Mouse (Mus musculus) left cerebral cortex, postnatal 14 days (tissue): ENCODE results near the gene Zc3h4. TPM values are rescaled to one million over a fixed set of nuclear protein-coding genes. Genes with fewer than 3 reads are reported as not detected.

Experiments
- DNase-seq, 2 experiments: peaks; one replicate each; pipeline ENCODE4 v3.0.0; 2021 to 2022; ENCODE audit warnings: low spot score in 2 of 2, mixed read lengths in 1 of 2
- intact Hi-C: fragments of 180-260 bp; cut with DNase I; formaldehyde crosslinking; loops from one replicate; pipeline ENCODE4 v1.15.1; 2025
- total RNA-seq, 2 experiments: library from RNA; stranded (reverse); gene quantifications; 2 replicates each; pipeline ENCODE4 v1.2.3; 2021

Gene Zc3h4
- total RNA-seq, 2 experiments from 2014 or later, result 55.1 to 55.7 TPM

DNA sequence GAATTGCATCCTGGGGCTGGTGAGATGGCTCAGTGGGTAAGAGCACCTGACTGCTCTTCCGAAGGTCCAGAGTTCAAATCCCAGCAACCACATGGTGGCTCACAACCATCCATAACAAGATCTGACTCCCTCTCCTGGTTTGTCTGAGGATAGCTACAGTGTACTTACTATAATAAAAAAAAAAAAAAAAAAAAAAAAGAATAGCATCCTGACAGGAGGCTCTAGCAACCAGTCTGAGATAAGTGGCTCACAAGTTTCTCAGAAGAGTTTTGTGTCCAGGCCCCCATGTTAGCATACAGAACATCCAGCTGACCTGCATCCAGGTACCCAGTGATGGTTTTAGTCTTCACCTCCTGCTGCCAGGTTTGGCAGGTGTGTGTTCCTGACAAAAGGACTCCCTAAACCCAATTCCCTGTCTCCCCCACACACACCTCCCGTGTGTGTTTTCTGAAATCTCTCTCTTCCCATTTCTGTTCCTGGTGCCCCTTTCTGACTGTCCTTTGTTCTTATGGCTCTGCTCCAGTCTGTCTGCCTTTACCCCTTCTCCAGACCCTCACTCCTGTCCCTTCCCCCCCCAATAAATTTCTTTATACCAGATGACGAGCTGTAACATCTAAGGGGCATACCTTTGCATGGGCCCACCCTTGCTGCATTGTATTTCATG is 2.2 kb upstream of the Zc3h4 start:
- intact Hi-C loops, result no loop called here
- DNase-seq, result no peak

DNA sequence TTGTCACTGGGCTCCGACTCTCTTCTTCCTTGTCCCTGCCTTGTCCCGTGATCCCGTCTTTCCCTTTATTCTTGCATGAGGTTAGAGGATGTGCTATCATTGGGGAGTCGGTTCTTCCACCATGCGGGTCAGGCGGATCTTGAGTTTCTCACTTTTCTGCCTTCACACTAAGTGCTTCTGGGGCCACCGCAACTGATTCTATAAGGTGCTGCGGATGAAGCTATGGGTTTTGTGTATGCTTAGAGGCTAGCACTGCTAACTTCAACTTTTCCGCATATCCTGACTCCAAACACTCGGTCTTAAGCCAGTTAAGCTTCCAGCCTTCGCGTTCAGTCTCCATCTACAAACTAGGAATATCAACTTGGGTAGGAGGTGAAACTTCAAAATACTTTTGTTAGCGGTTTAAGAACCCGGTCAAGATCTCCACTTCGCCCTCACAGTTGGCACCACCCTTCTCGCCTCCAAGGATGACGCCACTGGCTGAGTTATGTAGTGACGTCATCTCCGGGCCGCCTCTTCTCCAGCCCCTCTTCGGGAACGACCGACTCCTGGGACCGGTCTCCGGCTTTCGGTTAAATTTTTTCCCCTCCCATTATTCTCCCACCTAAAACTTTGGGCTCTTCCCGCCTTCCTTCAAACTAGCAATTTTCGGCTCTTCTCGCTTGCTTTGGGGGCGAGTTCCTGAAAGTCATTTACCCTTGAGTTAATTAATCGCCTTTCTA is 1.5 kb upstream of the Zc3h4 start:
- intact Hi-C loops, result no loop called here
- peak; percentile 87 to 91 for DNase-seq

DNA sequence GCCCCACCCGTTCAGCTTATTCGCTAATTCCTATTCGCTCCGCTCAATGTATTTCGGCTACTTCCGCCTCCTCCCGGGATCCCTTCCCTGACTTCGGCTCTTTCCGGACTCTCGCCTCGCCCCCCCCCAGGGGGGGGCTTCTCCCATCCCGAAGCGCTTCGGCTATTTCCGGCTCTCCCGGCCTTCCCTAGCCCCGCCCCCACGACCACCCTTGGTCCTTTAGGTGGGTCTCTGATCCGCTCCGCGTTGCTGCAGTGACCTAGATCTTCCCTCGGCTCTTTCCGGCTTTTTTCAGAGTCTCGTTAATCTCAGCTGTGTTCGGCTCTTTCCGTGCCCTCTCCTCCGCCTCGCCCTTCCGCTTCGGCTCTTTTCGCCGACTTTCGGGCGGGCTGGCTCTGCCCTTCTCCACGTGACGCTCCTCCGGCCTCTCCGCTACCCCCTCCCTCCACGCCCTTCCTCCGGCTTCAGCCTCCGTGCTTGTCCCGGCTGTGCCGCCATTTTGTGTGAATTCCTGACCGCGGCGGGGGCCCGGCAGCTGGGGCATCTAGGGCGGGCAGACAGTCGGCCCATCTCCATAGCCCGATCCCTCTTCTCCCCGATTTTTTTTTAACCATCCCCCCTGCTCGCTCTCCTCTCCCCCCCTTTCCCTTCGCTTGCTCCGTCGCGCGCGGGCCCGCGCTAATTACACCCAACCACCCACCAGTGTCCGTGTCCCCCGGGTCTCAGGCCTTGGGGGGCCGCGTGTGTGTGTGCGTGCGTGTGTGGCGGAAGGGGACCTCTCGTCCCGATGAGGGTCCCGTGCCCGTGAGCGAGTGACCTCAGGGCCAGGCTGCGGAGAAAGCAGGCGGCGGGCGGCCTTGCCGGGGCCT is 656 bp upstream of the Zc3h4 start:
- intact Hi-C loops, result loop anchor here (2.0 to 5.0 kb wide), 2 partner anchors 215 to 417 kb away; partner anchors contain the start of genes Arhgap35, Fkrp and Strn4
- peak; percentile 98 to 100 for DNase-seq

GRCm38 (mm10) chr7:16401991-16402431 is 1.3 kb downstream of the Zc3h4 start:
- intact Hi-C loops, result loop anchor here (2.0 to 5.0 kb wide), 2 partner anchors 213 to 415 kb away; partner anchors contain the start of genes Arhgap35, Fkrp and Strn4
- DNase-seq, result peak in 1 of 2 experiments; percentile 19

DNA sequence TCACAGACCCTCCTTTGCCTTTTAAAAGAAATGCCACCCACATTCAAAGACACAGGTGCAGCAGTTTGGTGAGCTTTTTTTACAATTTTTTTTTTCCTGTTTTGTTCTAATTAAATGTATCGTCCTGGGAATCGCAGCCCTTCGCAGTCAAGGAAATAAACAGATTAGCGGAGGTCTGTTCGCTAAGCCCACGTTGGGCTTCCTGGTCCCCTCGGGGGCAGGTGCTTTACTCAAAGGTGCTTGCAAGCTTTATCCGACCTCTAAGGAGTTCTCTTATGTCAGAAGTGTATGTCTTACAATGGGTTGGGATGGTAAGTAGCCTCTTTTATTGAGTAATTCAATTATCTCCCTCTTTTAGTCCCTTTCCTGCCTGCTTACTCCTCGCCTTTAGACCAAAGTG is 1.7 kb downstream of the Zc3h4 start:
- DNase-seq, result no peak
- intact Hi-C loops, result loop anchor here (5.0 kb wide), 1 partner anchor 415 kb away; the partner anchor contains the start of genes Fkrp and Strn4

- no peak for DNase-seq
Observed at GRCm38 (mm10) chr7:16402968-16403948, 2.5 kb downstream of the Zc3h4 start.

DNA sequence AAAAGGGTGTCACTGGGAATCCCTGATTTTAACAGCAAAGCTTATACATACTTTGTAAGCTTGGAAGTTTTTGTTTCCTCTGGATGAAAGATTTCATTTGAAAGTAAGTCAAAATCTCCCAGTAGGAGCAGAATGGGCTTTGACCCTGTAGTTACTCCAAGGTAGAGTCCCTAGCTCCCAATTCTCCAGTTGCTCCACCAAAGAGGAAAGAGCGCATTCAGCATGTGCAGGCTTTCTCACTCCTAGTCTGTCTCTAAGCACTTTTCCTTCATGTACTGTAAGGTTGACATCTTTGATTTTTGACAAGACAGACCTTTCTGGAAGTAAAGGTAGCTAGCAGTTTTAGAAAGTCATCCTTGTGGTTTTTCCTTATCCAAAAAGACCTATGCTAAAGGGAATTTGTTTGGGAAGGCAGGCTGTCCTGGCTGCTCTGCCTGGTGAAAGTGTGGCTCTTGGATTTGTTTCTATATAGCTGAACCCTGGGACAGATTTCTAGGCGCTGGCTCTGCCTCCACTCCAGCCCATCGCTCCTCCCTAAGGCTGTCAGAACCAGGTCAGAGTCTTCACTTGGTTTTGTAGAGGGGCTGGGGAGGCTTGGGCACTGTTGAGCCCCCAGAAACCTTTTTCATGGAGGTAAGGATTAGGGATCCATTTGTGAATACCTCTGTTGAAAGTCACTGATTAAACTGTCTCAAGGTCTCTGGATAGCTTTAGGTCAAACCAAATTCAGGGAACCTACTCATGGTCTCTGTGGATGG is 3.8 kb downstream of the Zc3h4 start:
- no peak for DNase-seq
- intact Hi-C loops, result loop anchor here (5.0 kb wide), 1 partner anchor 413 kb away; the partner anchor contains the start of genes Fkrp and Strn4

More at GRCm38 (mm10) chr7:16402968-16403948, 2.5 kb downstream of the Zc3h4 start:
- intact Hi-C loops, result loop anchor here (5.0 kb wide), 1 partner anchor 414 kb away; the partner anchor contains the start of genes Fkrp and Strn4

GRCm38 (mm10) chr7:16405073-16405455 is 4.4 kb downstream of the Zc3h4 start:
- intact Hi-C loops, result no loop called here
- DNase-seq, result no peak

- peak; percentile 26 to 72 for DNase-seq
- intact Hi-C loops, result no loop called here
Observed at GRCm38 (mm10) chr7:16405516-16406351, 5.0 kb downstream of the Zc3h4 start.

DNA sequence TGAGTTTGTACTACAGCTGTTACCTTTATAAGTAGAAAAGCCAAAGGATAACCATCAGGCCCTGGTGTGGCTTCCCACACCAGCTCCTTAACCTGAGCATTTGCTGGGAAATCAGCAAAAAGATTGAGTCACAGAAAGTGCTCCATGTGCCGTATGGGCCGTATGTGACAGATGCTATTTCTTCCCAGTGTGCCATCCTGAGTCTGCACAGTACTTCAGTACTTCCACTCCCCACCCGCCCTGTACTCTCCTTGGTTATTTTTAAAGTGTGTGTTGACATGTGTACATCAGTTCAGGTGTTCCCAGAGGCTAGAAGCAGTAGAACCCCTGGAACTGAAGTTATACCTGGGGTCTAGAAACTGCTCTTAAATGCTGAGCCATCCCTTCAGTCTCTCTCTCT is 6.3 kb downstream of the Zc3h4 start:
- intact Hi-C loops, result no loop called here

DNA sequence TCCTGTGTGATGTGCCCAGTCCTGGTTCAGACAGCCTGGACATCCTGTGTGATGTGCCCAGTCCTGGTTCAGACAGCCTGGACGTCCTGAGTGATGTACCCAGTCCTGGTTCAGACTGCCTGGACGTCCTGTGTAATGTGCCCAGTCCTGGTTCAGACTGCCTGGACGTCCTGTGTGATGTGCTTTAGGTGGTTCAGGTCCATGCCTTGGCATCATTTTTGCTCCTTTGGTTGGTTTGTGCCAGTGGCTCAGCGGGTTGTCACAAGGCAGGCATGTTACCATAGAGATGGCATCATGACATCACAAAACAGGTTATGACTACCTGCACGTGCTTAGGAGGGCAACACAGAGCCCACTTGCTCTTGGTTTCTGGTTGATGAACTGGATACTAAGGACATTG is 10.4 kb downstream of the Zc3h4 start:
- intact Hi-C loops, result no loop called here

More for the DNA sequence above, 6.3 kb downstream of the Zc3h4 start:
- no peak for DNase-seq

GRCm38 (mm10) chr7:16412220-16412896 is 11.6 kb downstream of the Zc3h4 start:
- DNase-seq, result no peak
- intact Hi-C loops, result no loop called here

More for the DNA sequence above, 10.4 kb downstream of the Zc3h4 start:
- DNase-seq, result no peak

GRCm38 (mm10) chr7:16412930-16413329 is 12.2 kb downstream of the Zc3h4 start:
- intact Hi-C loops, result no loop called here
- DNase-seq, result no peak

- intact Hi-C loops, result no loop called here
- no peak for DNase-seq
Observed at GRCm38 (mm10) chr7:16415426-16415825, 14.7 kb downstream of the Zc3h4 start.

GRCm38 (mm10) chr7:16417141-16417771 is 16.5 kb downstream of the Zc3h4 start:
- intact Hi-C loops, result no loop called here
- DNase-seq, result no peak

- intact Hi-C loops, result no loop called here
- DNase-seq, result no peak
Observed at GRCm38 (mm10) chr7:16418713-16419112, 18.0 kb downstream of the Zc3h4 start.
